Mouse (Mus musculus) C2C12 (cell line): Measurements from ENCODE around the gene Olfr983.

Experiments used
- CTCF ChIP-seq: IDR thresholded peaks from one replicate; pipeline ENCODE4 v1.5.1; 2011; ENCODE audit not compliant: control insufficient read depth, insufficient read depth, insufficient read length
- MAX ChIP-seq: IDR thresholded peaks from one replicate; pipeline ENCODE4 v1.6.1; 2011; ENCODE audit warnings: mild to moderate bottlenecking, control low read depth
- MYOD1 ChIP-seq: IDR thresholded peaks from one replicate; pipeline ENCODE4 v1.6.1; 2011; ENCODE audit warnings: low read depth; ENCODE audit not compliant: control insufficient read depth, insufficient read length
- USF1 ChIP-seq: IDR thresholded peaks from one replicate; pipeline ENCODE4 v1.6.1; 2011; ENCODE audit warnings: low read depth, mild to moderate bottlenecking, control low read depth, moderate library complexity

DNA sequence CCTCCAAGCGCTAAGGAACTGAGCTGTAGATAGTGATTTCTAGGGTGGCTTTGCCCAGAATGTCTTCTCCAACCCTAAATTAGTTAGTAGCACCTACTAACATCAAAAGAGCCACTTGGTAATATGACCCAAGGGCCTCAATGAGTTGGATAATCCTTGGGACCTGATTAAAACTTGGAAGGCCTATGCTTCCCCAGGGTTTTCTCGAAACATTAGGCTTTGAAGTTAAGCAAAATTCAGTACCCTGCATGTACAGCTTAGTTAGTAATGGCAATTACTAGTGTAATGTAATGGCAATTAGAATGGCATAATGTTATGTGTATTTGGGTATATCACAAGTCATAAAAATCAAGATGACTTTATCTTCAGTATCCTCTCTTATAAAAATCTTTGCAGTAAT, at the start of gene Olfr983:
- TF ChIP-seq CTCF (no peak), MAX (no peak), USF1 (no peak), MYOD1 (no peak)
